Mouse (Mus musculus) adrenal gland, postnatal 36 days (tissue): ENCODE measurements at regions not wholly inside any gene's neighbourhood (a gene's known extent, or its start where the extent isn't known, plus 50 kb on each side); places are given as distances from the start of the nearest gene placed in this dataset.

Source experiments
- DNase-seq, 2 experiments: peaks; one replicate each; pipeline ENCODE4 v3.0.0; 2021; ENCODE audit warnings: mixed read lengths in 1 of 2

DNA sequence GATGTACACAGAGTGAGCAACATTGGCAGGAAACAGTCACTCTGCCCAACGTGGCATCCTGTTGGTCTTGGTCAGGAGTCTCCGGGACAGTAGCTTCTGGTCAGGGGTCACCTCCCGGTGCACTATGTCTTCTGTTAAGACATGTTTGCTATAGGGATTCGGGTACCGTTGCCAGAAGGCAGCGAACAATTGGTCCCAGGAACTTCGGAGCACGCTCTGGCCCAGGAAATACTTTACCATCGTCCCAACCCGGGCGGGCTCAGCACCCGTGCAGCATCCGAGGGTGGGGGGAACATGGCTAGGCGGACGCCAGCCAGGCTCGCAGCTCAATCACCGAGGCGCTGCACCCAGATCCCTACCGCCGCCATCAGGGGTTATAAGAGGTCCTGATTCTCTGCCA lies 80.6 kb upstream of the Adam23 start:
- DNase-seq: no peak

- peak; percentile 8 to 12 for DNase-seq
Measured at GRCm38 (mm10) chr1:63367697-63368376, 77.9 kb upstream of the Adam23 start.

DNA sequence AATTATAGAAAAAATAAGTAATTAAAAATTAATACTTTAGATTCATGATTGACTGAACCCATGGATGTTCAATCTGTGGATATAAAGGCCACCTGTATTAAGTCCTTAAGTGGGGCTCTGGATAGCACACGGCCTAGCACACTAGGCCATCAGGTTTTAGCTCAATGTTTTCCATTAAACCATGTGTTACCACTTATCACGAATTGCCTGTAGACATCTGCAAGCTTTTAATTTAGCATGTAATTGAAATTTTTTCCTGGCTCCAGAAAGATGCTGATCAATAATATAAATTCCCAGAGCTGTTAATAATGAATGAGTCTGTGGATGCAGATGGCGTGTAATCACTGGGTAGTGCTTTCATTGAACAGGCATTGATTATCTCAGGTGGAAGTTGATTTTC lies 76.8 kb upstream of the Adam23 start:
- no peak for DNase-seq

GRCm38 (mm10) chr1:63369561-63369960 lies 76.1 kb upstream of the Adam23 start:
- DNase-seq: no peak

DNA sequence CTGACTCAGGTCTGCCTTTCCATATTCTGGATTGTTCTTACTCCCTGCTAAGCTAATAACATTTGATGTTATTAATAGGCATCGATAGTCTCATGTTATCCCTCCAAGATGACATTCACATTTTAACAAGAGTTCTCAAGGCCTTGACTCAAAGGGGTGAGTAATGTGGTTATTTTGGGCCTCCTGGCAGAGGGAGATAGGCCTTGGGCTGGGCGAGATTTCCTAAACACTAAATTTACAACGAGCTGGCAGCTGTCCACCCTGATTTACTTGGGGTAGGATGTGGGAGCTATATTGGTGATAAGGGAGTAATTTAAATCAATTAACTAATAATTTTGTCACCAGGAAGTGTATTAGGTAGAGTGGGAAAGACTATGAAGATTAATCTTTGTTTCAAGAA lies 62.6 kb upstream of the Adam23 start:
- DNase-seq: peak; percentile 80 to 82

GRCm38 (mm10) chr1:63385116-63385515 lies 60.6 kb upstream of the Adam23 start:
- DNase-seq: no peak

GRCm38 (mm10) chr1:63395427-63395826 lies 50.3 kb upstream of the Adam23 start:
- DNase-seq: no peak
